ENCODE assay signal across 11 mouse cellular contexts in the genomic region with DNA sequence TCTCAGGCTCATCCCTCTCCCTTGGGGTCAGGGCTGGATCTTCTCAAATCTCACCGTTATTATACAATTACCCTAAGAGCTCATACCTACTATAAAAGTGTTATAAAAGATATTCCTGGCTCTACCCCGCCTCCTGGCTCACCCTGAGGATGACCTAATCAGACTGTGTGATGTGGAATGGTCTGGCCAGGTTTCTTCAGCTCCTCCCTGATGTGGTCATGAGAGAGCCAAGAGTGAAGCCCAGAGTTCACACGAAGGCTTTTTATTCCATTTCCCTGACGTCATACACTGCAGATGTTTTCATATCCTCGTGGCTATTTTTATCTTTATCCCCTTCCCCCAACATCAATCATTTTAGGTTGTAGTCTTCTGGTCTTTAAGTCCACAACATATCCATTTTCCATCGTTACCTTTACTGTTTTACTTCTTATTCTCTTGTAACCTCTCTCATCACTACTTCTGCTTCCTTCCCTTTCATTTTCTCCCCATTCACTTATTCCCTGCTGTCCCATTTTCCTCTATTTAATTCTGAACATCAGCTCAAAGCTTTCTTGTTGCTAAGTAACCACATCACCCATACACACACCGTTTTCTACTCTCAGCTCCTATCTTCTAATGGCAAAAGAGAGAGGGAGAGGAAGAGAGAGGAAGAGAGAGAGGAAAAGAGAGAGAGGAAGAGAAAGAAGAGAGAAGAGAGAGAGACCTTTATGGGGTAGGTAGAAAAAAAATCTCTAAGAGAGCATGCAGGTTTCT. TPM values are rescaled to one million over a fixed set of nuclear protein-coding genes. Genes with fewer than 3 reads are reported as not detected.
DNase-seq lines count a peak whose midpoint lies in the region; ATAC-seq lines count a peak whose summit lies in the region.
"Had no signal": no experiment of that assay in that cellular context is flagged by ENCODE, and none has a peak within 500 bp of the region (broad histone marks: within the 10 kb centered on the region; RNA-seq: fewer than 3 reads in every experiment).

No protein-coding gene starts in this region.

- H3K4me2 ChIP-seq in heart, embryonic 11.5 days = no peak overlapping the region
- no peak overlapping the region for H3K4me2 ChIP-seq in forebrain, embryonic 16.5 days (ENCODE audit: low read length)

- H3K9me3 ChIP-seq in heart, embryonic 11.5 days (replicated peaks; ENCODE audit: control insufficient read depth, low read length) = no peaks in the 10 kb centered on the region
- no peaks in the 10 kb centered on the region for H3K9me3 ChIP-seq in forebrain, embryonic 16.5 days (ENCODE audit: control insufficient read depth, low read length)

- H3K4me1 ChIP-seq in heart, embryonic 11.5 days (ENCODE audit: control insufficient read depth, insufficient read depth, low read length) = peaks cover 5% of the 10 kb centered on the region; the same call in 1 of the 2 replicates
- H3K4me1 ChIP-seq in forebrain, embryonic 16.5 days (replicated peaks; ENCODE audit: control insufficient read depth, insufficient read depth, low read length) = peaks cover 16% of the 10 kb centered on the region

- H3K9ac ChIP-seq in heart, embryonic 11.5 days (ENCODE audit: low read depth, low read length) = no peak overlapping the region
- H3K9ac ChIP-seq in forebrain, embryonic 16.5 days (replicated peaks; ENCODE audit: low read depth, low read length) = no peak overlapping the region

- DNase-seq in heart, adult 11 months = peak; percentile 97
- peak; percentile 29 for DNase-seq in 3T3-L1 (ENCODE audit: low read depth, low spot score)
- peak; percentile 28 to 53 for DNase-seq in heart, postnatal 36 days
- no peak for DNase-seq in c-Kit-positive CD71-positive TER-119-positive erythroid progenitor cells, embryonic 14.5 days (ENCODE audit: low spot score)
- DNase-seq in layer of hippocampus, adult 8-10 months (ENCODE audit: low spot score in 2 of 2) = no peak
- no peak for DNase-seq in right cerebral cortex, postnatal 10 days (ENCODE audit: low spot score in 2 of 2)
- DNase-seq: cerebellum, adult 9-11 months; right cerebral cortex, adult 18-20 months had no signal

- H3K4me3 ChIP-seq in heart, embryonic 11.5 days (ENCODE audit: low read depth, low read length) = no peak overlapping the region
- no peak overlapping the region for H3K4me3 ChIP-seq in forebrain, embryonic 16.5 days (replicated peaks; ENCODE audit: low read length)

- no peak overlapping the region for H3K27ac ChIP-seq in heart, embryonic 11.5 days (ENCODE audit: low read depth, low read length)
- H3K27ac ChIP-seq in forebrain, embryonic 16.5 days (ENCODE audit: low read length) = 0 out of 2 replicates have a peak overlapping the region, but pooled peaks have one; percentile 9

- intact Hi-C loops in heart, postnatal 36 days (cut with DNase I) = no loop called here

- no peaks in the 10 kb centered on the region for H3K27me3 ChIP-seq in heart, embryonic 11.5 days (ENCODE audit: control insufficient read depth, insufficient read depth, low read length)
- no peaks in the 10 kb centered on the region for H3K27me3 ChIP-seq in forebrain, embryonic 16.5 days (replicated peaks; ENCODE audit: control insufficient read depth, insufficient read depth, low read length)

- no peaks in the 10 kb centered on the region for H3K36me3 ChIP-seq in heart, embryonic 11.5 days (ENCODE audit: control insufficient read depth, insufficient read depth, low read length)
- no peaks in the 10 kb centered on the region for H3K36me3 ChIP-seq in forebrain, embryonic 16.5 days (ENCODE audit: control insufficient read depth, insufficient read depth)

- WGBS in heart, embryonic 11.5 days (ENCODE audit: insufficient replicate concordance) = 52% methylated on average over 7 of the region's 7 CpGs
- WGBS in forebrain, embryonic 16.5 days = 62% methylated on average over 7 of the region's 7 CpGs

- no peak for ATAC-seq in heart, embryonic 11.5 days (replicated peaks; ENCODE audit: insufficient number of reproducible peaks, low FRiP score, low TSS enrichment)
- no peak for ATAC-seq in forebrain, embryonic 16.5 days
- ATAC-seq: intestine, embryonic 16.5 days had no signal

RNA-seq across cellular contexts. Expression of gene Cep85l, which starts 49.1 kb away (rescaled TPM):
- 3.5 and 5.8 TPM in 2 replicates for polyA plus RNA-seq in heart, embryonic 11.5 days (2014; fragmentation: Nextera tagmentation; extraction: Ambion mirVana)
- 8.3 and 9.0 TPM in 2 replicates for polyA plus RNA-seq in forebrain, embryonic 16.5 days (2015; fragmentation: Nextera tagmentation; extraction: Ambion mirVana)
- total RNA-seq in heart, postnatal 36 days (2021) = 10 to 100 TPM; 15.4 to 17.5 TPM
- 10 to 100 TPM; 22.7 to 24.3 (median 23.8) TPM for total RNA-seq in layer of hippocampus, adult 8-10 months (2022)

Comparison
In these comparisons a context has a peak if more than half of its experiments do, and no peak if none do; other contexts are left out.
1. DNase-seq: peak in heart, adult 11 months (single experiment), 3T3-L1 (single experiment) and heart, postnatal 36 days (2 of 2); none in c-Kit-positive CD71-positive TER-119-positive erythroid progenitor cells, embryonic 14.5 days (single experiment), layer of hippocampus, adult 8-10 months (0 of 2) and right cerebral cortex, postnatal 10 days (0 of 2).